Mouse (Mus musculus): Measurements from ENCODE around the gene Mapk8ip2.

DNA sequence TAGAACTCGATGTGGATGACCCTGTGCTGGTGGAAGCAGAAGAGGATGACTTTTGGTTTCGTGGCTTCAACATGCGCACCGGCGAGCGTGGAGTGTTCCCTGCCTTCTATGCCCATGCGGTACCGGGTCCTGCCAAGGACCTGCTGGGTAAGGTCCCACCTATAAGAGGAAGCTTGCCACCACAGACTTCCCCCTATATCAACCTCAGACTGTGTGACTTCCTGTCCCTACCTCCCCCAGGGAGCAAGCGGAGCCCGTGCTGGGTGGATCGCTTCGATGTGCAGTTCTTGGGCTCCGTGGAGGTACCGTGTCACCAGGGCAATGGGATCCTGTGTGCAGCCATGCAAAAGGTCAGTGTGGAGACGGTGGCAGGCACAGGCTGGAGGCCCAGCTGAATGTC is 5.2 kb downstream of the Mapk8ip2 start:
- TF ChIP-seq CTCF (IDR thresholded peaks at IDR 0.05; ENCODE audit: borderline replicate concordance, extremely low read depth, insufficient read depth, insufficient read length) (no peak), POLR2A (IDR thresholded peaks at IDR 0.05; ENCODE audit: borderline replicate concordance, extremely low read depth, insufficient read depth, insufficient read length, poor library complexity, severe bottlenecking) (no peak)
